Mouse (Mus musculus): ENCODE measurements around the gene Adig. TPM values are rescaled to one million over a fixed set of nuclear protein-coding genes. Genes with fewer than 3 reads are reported as not detected.

Gene Adig
- polyA plus RNA-seq, 1 experiment from 2014 or later: not detected

- H3K36me3 ChIP-seq (ENCODE audit: control insufficient read depth, insufficient read depth, low read length): no peaks in the 10 kb centered on the region
- H3K27ac ChIP-seq (ENCODE audit: low read depth, low read length): no peak overlapping the region
- no peaks in the 10 kb centered on the region for H3K27me3 ChIP-seq (replicated peaks; ENCODE audit: control insufficient read depth, insufficient read depth, low read length)
- H3K4me3 ChIP-seq (ENCODE audit: low read depth, low read length): no peak overlapping the region
- no peak for DNase-seq (ENCODE audit: low spot score)
- H3K9ac ChIP-seq (ENCODE audit: low read length): no peak overlapping the region
- WGBS: 92% methylated on average over 5 of the region's 5 CpGs
- no peaks in the 10 kb centered on the region for H3K4me1 ChIP-seq (ENCODE audit: control insufficient read depth, insufficient read depth, low read length)
- H3K4me2 ChIP-seq (ENCODE audit: low read length): no peak overlapping the region
- H3K9me3 ChIP-seq (replicated peaks; ENCODE audit: control insufficient read depth, low read length): no peaks in the 10 kb centered on the region
- ATAC-seq: no peak
These were observed 4.1 kb downstream of the Adig start for GRCm38 (mm10) chr2:158506475-158506874.

- no peak for DNase-seq (ENCODE audit: low spot score)
- no peak overlapping the region for H3K4me3 ChIP-seq (ENCODE audit: low read depth, low read length)
- no peaks in the 10 kb centered on the region for H3K36me3 ChIP-seq (ENCODE audit: control insufficient read depth, insufficient read depth, low read length)
- H3K27ac ChIP-seq (ENCODE audit: low read depth, low read length): no peak overlapping the region
- no peak for ATAC-seq
- H3K9ac ChIP-seq (ENCODE audit: low read length): no peak overlapping the region
- WGBS: 95% methylated on average over 10 of the region's 10 CpGs
- H3K4me1 ChIP-seq (ENCODE audit: control insufficient read depth, insufficient read depth, low read length): no peaks in the 10 kb centered on the region
- H3K9me3 ChIP-seq (replicated peaks; ENCODE audit: control insufficient read depth, low read length): no peaks in the 10 kb centered on the region
- H3K4me2 ChIP-seq (ENCODE audit: low read length): no peak overlapping the region
- H3K27me3 ChIP-seq (replicated peaks; ENCODE audit: control insufficient read depth, insufficient read depth, low read length): no peaks in the 10 kb centered on the region
These were observed 4.6 kb downstream of the Adig start for GRCm38 (mm10) chr2:158507046-158507445.

- Histone ChIP-seq H3K9ac (ENCODE audit: low read length) (no peak overlapping the region), H3K27me3 (replicated peaks; ENCODE audit: control insufficient read depth, insufficient read depth, low read length) (no peaks in the 10 kb centered on the region), H3K4me3 (ENCODE audit: low read depth, low read length) (no peak overlapping the region), H3K9me3 (replicated peaks; ENCODE audit: control insufficient read depth, low read length) (no peaks in the 10 kb centered on the region), H3K4me2 (ENCODE audit: low read length) (no peak overlapping the region), H3K27ac (ENCODE audit: low read depth, low read length) (no peak overlapping the region), H3K36me3 (ENCODE audit: control insufficient read depth, insufficient read depth, low read length) (no peaks in the 10 kb centered on the region), H3K4me1 (ENCODE audit: control insufficient read depth, insufficient read depth, low read length) (no peaks in the 10 kb centered on the region)
- 79% methylated on average over 6 of the region's 6 CpGs for WGBS
- ATAC-seq: no peak
- DNase-seq (ENCODE audit: low spot score): no peak
These were observed 8.3 kb downstream of the Adig start for GRCm38 (mm10) chr2:158510665-158511064.

- DNase-seq (ENCODE audit: low spot score): no peak
- no peaks in the 10 kb centered on the region for H3K27me3 ChIP-seq (replicated peaks; ENCODE audit: control insufficient read depth, insufficient read depth, low read length)
- H3K9ac ChIP-seq (ENCODE audit: low read length): no peak within 1 kb of the TSS
- H3K9me3 ChIP-seq (replicated peaks; ENCODE audit: control insufficient read depth, low read length): no peaks in the 10 kb centered on the region
- no peak for ATAC-seq
- no peaks in the 10 kb centered on the region for H3K4me1 ChIP-seq (ENCODE audit: control insufficient read depth, insufficient read depth, low read length)
- no peak within 1 kb of the TSS for H3K4me3 ChIP-seq (ENCODE audit: low read depth, low read length)
- WGBS: 87% methylated on average over 10 of the region's 10 CpGs
- H3K36me3 ChIP-seq (ENCODE audit: control insufficient read depth, insufficient read depth, low read length): no peaks in the 10 kb centered on the region
- no peak within 1 kb of the TSS for H3K4me2 ChIP-seq (ENCODE audit: low read length)
- H3K27ac ChIP-seq (ENCODE audit: low read depth, low read length): no peak within 1 kb of the TSS
These were observed 10.1 kb downstream of the Adig start, which contains the start of gene Arhgap40 for GRCm38 (mm10) chr2:158512528-158512927. Arhgap40 (plus strand) TSS chr2:158512796.

- no peak for DNase-seq (ENCODE audit: low spot score)
- Histone ChIP-seq H3K9ac (ENCODE audit: low read length) (no peak overlapping the region), H3K4me1 (ENCODE audit: control insufficient read depth, insufficient read depth, low read length) (no peaks in the 10 kb centered on the region), H3K27me3 (replicated peaks; ENCODE audit: control insufficient read depth, insufficient read depth, low read length) (no peaks in the 10 kb centered on the region), H3K36me3 (ENCODE audit: control insufficient read depth, insufficient read depth, low read length) (no peaks in the 10 kb centered on the region), H3K4me2 (ENCODE audit: low read length) (no peak overlapping the region), H3K27ac (ENCODE audit: low read depth, low read length) (no peak overlapping the region), H3K4me3 (ENCODE audit: low read depth, low read length) (no peak overlapping the region), H3K9me3 (replicated peaks; ENCODE audit: control insufficient read depth, low read length) (no peaks in the 10 kb centered on the region)
- no peak for ATAC-seq
- 72% methylated on average over 12 of the region's 12 CpGs for WGBS
These were observed 11.5 kb downstream of the Adig start for GRCm38 (mm10) chr2:158513821-158514336.

- H3K4me1 ChIP-seq (ENCODE audit: control insufficient read depth, insufficient read depth, low read length): no peaks in the 10 kb centered on the region
- DNase-seq (ENCODE audit: low spot score) (no peak), ATAC-seq (no peak)
- no peak overlapping the region for H3K4me2 ChIP-seq (ENCODE audit: low read length)
- no peaks in the 10 kb centered on the region for H3K27me3 ChIP-seq (replicated peaks; ENCODE audit: control insufficient read depth, insufficient read depth, low read length)
- H3K4me3 ChIP-seq (ENCODE audit: low read depth, low read length): no peak overlapping the region
- 63% methylated on average over 6 of the region's 6 CpGs for WGBS
- H3K27ac ChIP-seq (ENCODE audit: low read depth, low read length): no peak overlapping the region
- no peaks in the 10 kb centered on the region for H3K9me3 ChIP-seq (replicated peaks; ENCODE audit: control insufficient read depth, low read length)
- no peaks in the 10 kb centered on the region for H3K36me3 ChIP-seq (ENCODE audit: control insufficient read depth, insufficient read depth, low read length)
- H3K9ac ChIP-seq (ENCODE audit: low read length): no peak overlapping the region
These were observed 16.2 kb downstream of the Adig start for GRCm38 (mm10) chr2:158518583-158518982.

- Histone ChIP-seq H3K9me3 (replicated peaks; ENCODE audit: control insufficient read depth, low read length) (no peaks in the 10 kb centered on the region), H3K4me3 (ENCODE audit: low read depth, low read length) (no peak overlapping the region), H3K27ac (ENCODE audit: low read depth, low read length) (no peak overlapping the region), H3K4me2 (ENCODE audit: low read length) (no peak overlapping the region), H3K27me3 (replicated peaks; ENCODE audit: control insufficient read depth, insufficient read depth, low read length) (no peaks in the 10 kb centered on the region), H3K36me3 (ENCODE audit: control insufficient read depth, insufficient read depth, low read length) (no peaks in the 10 kb centered on the region), H3K4me1 (ENCODE audit: control insufficient read depth, insufficient read depth, low read length) (no peaks in the 10 kb centered on the region), H3K9ac (ENCODE audit: low read length) (no peak overlapping the region)
- DNase-seq (ENCODE audit: low spot score): no peak
- 81% methylated on average over 11 of the region's 11 CpGs for WGBS
- ATAC-seq: no peak
These were observed 16.7 kb downstream of the Adig start for GRCm38 (mm10) chr2:158519071-158519470.

- 79% methylated on average over 6 of the region's 6 CpGs for WGBS
- no peaks in the 10 kb centered on the region for H3K9me3 ChIP-seq (replicated peaks; ENCODE audit: control insufficient read depth, low read length)
- H3K27me3 ChIP-seq (replicated peaks; ENCODE audit: control insufficient read depth, insufficient read depth, low read length): no peaks in the 10 kb centered on the region
- no peak overlapping the region for H3K4me2 ChIP-seq (ENCODE audit: low read length)
- DNase-seq (ENCODE audit: low spot score): no peak
- no peak overlapping the region for H3K27ac ChIP-seq (ENCODE audit: low read depth, low read length)
- H3K36me3 ChIP-seq (ENCODE audit: control insufficient read depth, insufficient read depth, low read length): no peaks in the 10 kb centered on the region
- H3K9ac ChIP-seq (ENCODE audit: low read length): no peak overlapping the region
- H3K4me1 ChIP-seq (ENCODE audit: control insufficient read depth, insufficient read depth, low read length): no peaks in the 10 kb centered on the region
- H3K4me3 ChIP-seq (ENCODE audit: low read depth, low read length): no peak overlapping the region
- ATAC-seq: no peak
These were observed 17.4 kb downstream of the Adig start for GRCm38 (mm10) chr2:158519800-158520199.

GRCm38 (mm10) chr2:158523060-158523459 is 20.6 kb downstream of the Adig start:
- Histone ChIP-seq H3K9ac (ENCODE audit: low read length) (no peak overlapping the region), H3K27ac (ENCODE audit: low read depth, low read length) (no peak overlapping the region), H3K27me3 (replicated peaks; ENCODE audit: control insufficient read depth, insufficient read depth, low read length) (no peaks in the 10 kb centered on the region), H3K4me3 (ENCODE audit: low read depth, low read length) (no peak overlapping the region), H3K4me1 (ENCODE audit: control insufficient read depth, insufficient read depth, low read length) (no peaks in the 10 kb centered on the region), H3K36me3 (ENCODE audit: control insufficient read depth, insufficient read depth, low read length) (no peaks in the 10 kb centered on the region), H3K9me3 (replicated peaks; ENCODE audit: control insufficient read depth, low read length) (no peaks in the 10 kb centered on the region), H3K4me2 (ENCODE audit: low read length) (no peak overlapping the region)
- no peak for ATAC-seq
- no peak for DNase-seq (ENCODE audit: low spot score)
- WGBS: 78% methylated on average over 8 of the region's 8 CpGs
